Mouse (Mus musculus): ENCODE results near the gene Trio.

Gene Trio

GRCm38 (mm10) chr15:27944898-27945297 is 80.8 kb downstream of the Trio start:
- DNase-seq (ENCODE audit: low read depth, low spot score), result no peak

- no peak for DNase-seq (ENCODE audit: low read depth, low spot score)
These were observed 82.0 kb downstream of the Trio start for GRCm38 (mm10) chr15:27943486-27944195.

GRCm38 (mm10) chr15:27942148-27942847 is 83.3 kb downstream of the Trio start:
- no peak for DNase-seq (ENCODE audit: low read depth, low spot score)

- DNase-seq (ENCODE audit: low read depth, low spot score), result no peak
These were observed 84.2 kb downstream of the Trio start for GRCm38 (mm10) chr15:27941441-27941840.

GRCm38 (mm10) chr15:27941020-27941419 is 84.6 kb downstream of the Trio start:
- no peak for DNase-seq (ENCODE audit: low read depth, low spot score)

GRCm38 (mm10) chr15:27940032-27940431 is 85.6 kb downstream of the Trio start:
- no peak for DNase-seq (ENCODE audit: low read depth, low spot score)

GRCm38 (mm10) chr15:27938886-27939285 is 86.8 kb downstream of the Trio start:
- DNase-seq (ENCODE audit: low read depth, low spot score), result no peak

GRCm38 (mm10) chr15:27937861-27938833 is 87.5 kb downstream of the Trio start:
- no peak for DNase-seq (ENCODE audit: low read depth, low spot score)

- peak; percentile 90 for DNase-seq (ENCODE audit: low read depth, low spot score)
These were observed 88.4 kb downstream of the Trio start for GRCm38 (mm10) chr15:27937003-27937860.

GRCm38 (mm10) chr15:27935772-27936746 is 89.6 kb downstream of the Trio start:
- DNase-seq (ENCODE audit: low read depth, low spot score), result no peak

GRCm38 (mm10) chr15:27933270-27933669 is 92.4 kb downstream of the Trio start:
- no peak for DNase-seq (ENCODE audit: low read depth, low spot score)

- DNase-seq (ENCODE audit: low read depth, low spot score), result no peak
These were observed 93.8 kb downstream of the Trio start for GRCm38 (mm10) chr15:27931891-27932290.

- DNase-seq (ENCODE audit: low read depth, low spot score), result no peak
These were observed 94.2 kb downstream of the Trio start for GRCm38 (mm10) chr15:27931459-27931858.

- no peak for DNase-seq (ENCODE audit: low read depth, low spot score)
These were observed 98.0 kb downstream of the Trio start for GRCm38 (mm10) chr15:27927614-27928013.

- no peak for DNase-seq (ENCODE audit: low read depth, low spot score)
These were observed 98.7 kb downstream of the Trio start for GRCm38 (mm10) chr15:27926941-27927340.

GRCm38 (mm10) chr15:27926450-27926849 is 99.2 kb downstream of the Trio start:
- no peak for DNase-seq (ENCODE audit: low read depth, low spot score)

GRCm38 (mm10) chr15:27925865-27926264 is 99.8 kb downstream of the Trio start:
- DNase-seq (ENCODE audit: low read depth, low spot score), result no peak

- no peak for DNase-seq (ENCODE audit: low read depth, low spot score)
These were observed 100.5 kb downstream of the Trio start for GRCm38 (mm10) chr15:27925004-27925635.

- DNase-seq (ENCODE audit: low read depth, low spot score), result no peak
These were observed 101.7 kb downstream of the Trio start for GRCm38 (mm10) chr15:27923987-27924341.
